Mouse (Mus musculus): Measurements from ENCODE around the gene Cherp. TPM values are rescaled to one million over a fixed set of nuclear protein-coding genes. Genes with fewer than 3 reads are reported as not detected.

Cherp gene
- polyA plus RNA-seq, 1 experiment from 2014 or later, result 45.6 TPM

GRCm38 (mm10) chr8:72499521-72500284, 24.7 kb upstream of the Cherp start:
- Histone ChIP-seq H3K4me2 (ENCODE audit: low read depth, low read length) (no peak overlapping the region), H3K4me1 (ENCODE audit: control insufficient read depth, insufficient read depth, low read length) (peaks cover 34% of the 10 kb centered on the region)
- peak; percentile 59 for ATAC-seq (replicated peaks; ENCODE audit: extremely low read depth, insufficient read depth, low FRiP score)

GRCm38 (mm10) chr8:72498527-72498926, 23.5 kb upstream of the Cherp start:
- Histone ChIP-seq H3K4me2 (ENCODE audit: low read depth, low read length) (no peak overlapping the region), H3K4me1 (ENCODE audit: control insufficient read depth, insufficient read depth, low read length) (peaks cover 29% of the 10 kb centered on the region), H3K36me3 (ENCODE audit: control insufficient read depth, insufficient read depth) (peaks cover 18% of the 10 kb centered on the region), H3K9ac (ENCODE audit: low read length) (no peak overlapping the region), H3K4me3 (ENCODE audit: low read length) (no peak overlapping the region), H3K9me3 (replicated peaks; ENCODE audit: control insufficient read depth, low read length) (no peaks in the 10 kb centered on the region), H3K27ac (ENCODE audit: low read length) (no peak overlapping the region), H3K27me3 (ENCODE audit: control insufficient read depth, insufficient read depth, low read length) (no peaks in the 10 kb centered on the region)
- ATAC-seq (replicated peaks; ENCODE audit: extremely low read depth, insufficient read depth, low FRiP score), result no peak
- 76% methylated on average over 4 of the region's 4 CpGs for WGBS

More at GRCm38 (mm10) chr8:72499521-72500284, 24.7 kb upstream of the Cherp start:
- Histone ChIP-seq H3K27ac (ENCODE audit: low read length) (peak overlapping the region; percentile 86), H3K36me3 (ENCODE audit: control insufficient read depth, insufficient read depth) (peaks cover 18% of the 10 kb centered on the region), H3K9me3 (replicated peaks; ENCODE audit: control insufficient read depth, low read length) (no peaks in the 10 kb centered on the region), H3K9ac (ENCODE audit: low read length) (no peak overlapping the region), H3K27me3 (ENCODE audit: control insufficient read depth, insufficient read depth, low read length) (no peaks in the 10 kb centered on the region), H3K4me3 (ENCODE audit: low read length) (no peak overlapping the region)
- WGBS, result 48% methylated on average over 2 of the region's 2 CpGs

- Histone ChIP-seq H3K36me3 (ENCODE audit: control insufficient read depth, insufficient read depth) (peaks cover 18% of the 10 kb centered on the region), H3K27me3 (ENCODE audit: control insufficient read depth, insufficient read depth, low read length) (no peaks in the 10 kb centered on the region), H3K4me3 (ENCODE audit: low read length) (no peak overlapping the region), H3K4me1 (ENCODE audit: control insufficient read depth, insufficient read depth, low read length) (peaks cover 27% of the 10 kb centered on the region), H3K4me2 (ENCODE audit: low read depth, low read length) (no peak overlapping the region), H3K9me3 (replicated peaks; ENCODE audit: control insufficient read depth, low read length) (no peaks in the 10 kb centered on the region), H3K27ac (ENCODE audit: low read length) (no peak overlapping the region), H3K9ac (ENCODE audit: low read length) (no peak overlapping the region)
- WGBS, result 71% methylated on average over 1 of the region's 1 CpGs
- ATAC-seq (replicated peaks; ENCODE audit: extremely low read depth, insufficient read depth, low FRiP score), result no peak
Observed at GRCm38 (mm10) chr8:72497911-72498310, 22.9 kb upstream of the Cherp start.

- no peak overlapping the region for H3K9ac ChIP-seq (ENCODE audit: low read length)
- WGBS, result 91% methylated on average over 19 of the region's 19 CpGs
- ATAC-seq (replicated peaks; ENCODE audit: extremely low read depth, insufficient read depth, low FRiP score), result no peak
- H3K36me3 ChIP-seq (ENCODE audit: control insufficient read depth, insufficient read depth), result peaks cover 18% of the 10 kb centered on the region
- H3K27me3 ChIP-seq (ENCODE audit: control insufficient read depth, insufficient read depth, low read length), result no peaks in the 10 kb centered on the region
- H3K27ac ChIP-seq (ENCODE audit: low read length), result no peak overlapping the region
- H3K4me3 ChIP-seq (ENCODE audit: low read length), result no peak overlapping the region
- H3K9me3 ChIP-seq (replicated peaks; ENCODE audit: control insufficient read depth, low read length), result no peaks in the 10 kb centered on the region
- peaks cover 33% of the 10 kb centered on the region for H3K4me1 ChIP-seq (ENCODE audit: control insufficient read depth, insufficient read depth, low read length)
- H3K4me2 ChIP-seq (ENCODE audit: low read depth, low read length), result no peak overlapping the region
Observed at GRCm38 (mm10) chr8:72496217-72496616, 21.2 kb upstream of the Cherp start.

GRCm38 (mm10) chr8:72495411-72496111, 20.5 kb upstream of the Cherp start:
- H3K9ac ChIP-seq (ENCODE audit: low read length), result no peak overlapping the region
- H3K27ac ChIP-seq (ENCODE audit: low read length), result no peak overlapping the region
- H3K4me2 ChIP-seq (ENCODE audit: low read depth, low read length), result no peak overlapping the region
- no peak overlapping the region for H3K4me3 ChIP-seq (ENCODE audit: low read length)
- H3K36me3 ChIP-seq (ENCODE audit: control insufficient read depth, insufficient read depth), result peaks cover 18% of the 10 kb centered on the region
- 88% methylated on average over 23 of the region's 23 CpGs for WGBS
- H3K27me3 ChIP-seq (ENCODE audit: control insufficient read depth, insufficient read depth, low read length), result no peaks in the 10 kb centered on the region
- peaks cover 35% of the 10 kb centered on the region for H3K4me1 ChIP-seq (ENCODE audit: control insufficient read depth, insufficient read depth, low read length)
- no peaks in the 10 kb centered on the region for H3K9me3 ChIP-seq (replicated peaks; ENCODE audit: control insufficient read depth, low read length)
- ATAC-seq (replicated peaks; ENCODE audit: extremely low read depth, insufficient read depth, low FRiP score), result no peak

GRCm38 (mm10) chr8:72493381-72493780, 18.4 kb upstream of the Cherp start:
- no peak for ATAC-seq (replicated peaks; ENCODE audit: extremely low read depth, insufficient read depth, low FRiP score)

GRCm38 (mm10) chr8:72492622-72493081, 17.6 kb upstream of the Cherp start:
- H3K4me2 ChIP-seq (ENCODE audit: low read depth, low read length), result peak overlapping the region; percentile 86
- peaks cover 18% of the 10 kb centered on the region for H3K4me1 ChIP-seq (ENCODE audit: control insufficient read depth, insufficient read depth, low read length)
- no peaks in the 10 kb centered on the region for H3K9me3 ChIP-seq (replicated peaks; ENCODE audit: control insufficient read depth, low read length)
- peaks cover 27% of the 10 kb centered on the region for H3K36me3 ChIP-seq (ENCODE audit: control insufficient read depth, insufficient read depth)
- no peaks in the 10 kb centered on the region for H3K27me3 ChIP-seq (ENCODE audit: control insufficient read depth, insufficient read depth, low read length)
- H3K9ac ChIP-seq (ENCODE audit: low read length), result peak overlapping the region; percentile 92
- H3K4me3 ChIP-seq (ENCODE audit: low read length), result peak overlapping the region; percentile 94
- H3K27ac ChIP-seq (ENCODE audit: low read length), result peak overlapping the region; percentile 79
- WGBS, result under 1% methylated on average over 54 of the region's 56 CpGs
- peak; percentile 98 for ATAC-seq (replicated peaks; ENCODE audit: extremely low read depth, insufficient read depth, low FRiP score)

More at GRCm38 (mm10) chr8:72493381-72493780, 18.4 kb upstream of the Cherp start:
- Histone ChIP-seq H3K36me3 (ENCODE audit: control insufficient read depth, insufficient read depth) (peaks cover 23% of the 10 kb centered on the region), H3K27ac (ENCODE audit: low read length) (peak overlapping the region; percentile 65), H3K9ac (ENCODE audit: low read length) (peak overlapping the region; percentile 72), H3K27me3 (ENCODE audit: control insufficient read depth, insufficient read depth, low read length) (no peaks in the 10 kb centered on the region), H3K9me3 (replicated peaks; ENCODE audit: control insufficient read depth, low read length) (no peaks in the 10 kb centered on the region), H3K4me1 (ENCODE audit: control insufficient read depth, insufficient read depth, low read length) (peaks cover 18% of the 10 kb centered on the region), H3K4me3 (ENCODE audit: low read length) (peak overlapping the region; percentile 94), H3K4me2 (ENCODE audit: low read depth, low read length) (peak overlapping the region; percentile 86)
- 13% methylated on average over 8 of the region's 8 CpGs for WGBS

GRCm38 (mm10) chr8:72491680-72492621, 16.9 kb upstream of the Cherp start, which contains the start of gene Slc35e1:
Slc35e1 (minus strand) TSS chr8:72492614.
- Histone ChIP-seq H3K4me2 (ENCODE audit: low read depth, low read length) (peak within 1 kb of the TSS; percentile 97), H3K27me3 (ENCODE audit: control insufficient read depth, insufficient read depth, low read length) (no peaks in the 10 kb centered on the region), H3K9ac (ENCODE audit: low read length) (peak within 1 kb of the TSS; percentile 92), H3K9me3 (replicated peaks; ENCODE audit: control insufficient read depth, low read length) (no peaks in the 10 kb centered on the region), H3K4me3 (ENCODE audit: low read length) (peak within 1 kb of the TSS; percentile 94), H3K36me3 (ENCODE audit: control insufficient read depth, insufficient read depth) (peaks cover 30% of the 10 kb centered on the region), H3K27ac (ENCODE audit: low read length) (peak within 1 kb of the TSS; percentile 79), H3K4me1 (ENCODE audit: control insufficient read depth, insufficient read depth, low read length) (peaks cover 18% of the 10 kb centered on the region)
- ATAC-seq (replicated peaks; ENCODE audit: extremely low read depth, insufficient read depth, low FRiP score), result peak; percentile 10
- under 1% methylated on average over 83 of the region's 98 CpGs for WGBS

Measured in heart, embryonic 16.5 days (tissue).